ENCODE assay signal across 37 mouse cellular contexts in genomic region chr10:49801001-49801400, GRCm38 (mm10). TPM values are rescaled to one million over a fixed set of nuclear protein-coding genes. Genes with fewer than 3 reads are reported as not detected.
"Had no signal": no experiment of that assay in that cellular context is flagged by ENCODE, and none has a peak within 500 bp of the region (broad histone marks: within the 10 kb centered on the region; RNA-seq: fewer than 3 reads in every experiment).

No protein-coding gene starts in this region.

- H3K4me2 ChIP-seq: limb, embryonic 12.5 days; limb, embryonic 13.5 days; limb, embryonic 15.5 days; liver, embryonic 11.5 days; liver, embryonic 12.5 days; liver, embryonic 13.5 days; liver, embryonic 15.5 days; lung, embryonic 14.5 days; lung, embryonic 15.5 days; midbrain, embryonic 11.5 days; midbrain, embryonic 12.5 days; midbrain, embryonic 13.5 days; midbrain, embryonic 15.5 days; neural tube, embryonic 12.5 days had no signal

- H3K27ac ChIP-seq: limb, embryonic 10.5 days; limb, embryonic 12.5 days; limb, embryonic 13.5 days; limb, embryonic 15.5 days; liver, embryonic 12.5 days; liver, embryonic 13.5 days; liver, embryonic 14.5 days; liver, embryonic 15.5 days; lung, embryonic 15.5 days; macrophage; midbrain, embryonic 10.5 days; midbrain, embryonic 12.5 days; midbrain, embryonic 13.5 days; midbrain, embryonic 15.5 days; neural tube, embryonic 12.5 days had no signal

- ATAC-seq: liver, embryonic 12.5 days; liver, postnatal 0 days; lung, postnatal 0 days; midbrain, embryonic 13.5 days; midbrain, embryonic 15.5 days; midbrain, embryonic 16.5 days had no signal

- H3K9me3 ChIP-seq: limb, embryonic 10.5 days; limb, embryonic 12.5 days; limb, embryonic 13.5 days; limb, embryonic 15.5 days; liver, embryonic 12.5 days; liver, embryonic 13.5 days; liver, embryonic 15.5 days; lung, embryonic 15.5 days; megakaryocyte, embryonic 14.5 days; midbrain, embryonic 10.5 days; midbrain, embryonic 12.5 days; midbrain, embryonic 13.5 days; midbrain, embryonic 15.5 days; neural tube, embryonic 12.5 days had no signal

- H3K4me1 ChIP-seq: limb, embryonic 10.5 days; limb, embryonic 12.5 days; limb, embryonic 13.5 days; limb, embryonic 15.5 days; liver, embryonic 12.5 days; liver, embryonic 13.5 days; liver, embryonic 15.5 days; lung, embryonic 15.5 days; megakaryocyte, embryonic 14.5 days; midbrain, embryonic 10.5 days; midbrain, embryonic 12.5 days; midbrain, embryonic 13.5 days; midbrain, embryonic 15.5 days; neural tube, embryonic 12.5 days had no signal

- H3K36me3 ChIP-seq: limb, embryonic 10.5 days; limb, embryonic 12.5 days; limb, embryonic 13.5 days; limb, embryonic 15.5 days; liver, embryonic 12.5 days; liver, embryonic 13.5 days; liver, embryonic 15.5 days; lung, embryonic 15.5 days; midbrain, embryonic 10.5 days; midbrain, embryonic 12.5 days; midbrain, embryonic 13.5 days; midbrain, embryonic 15.5 days; neural tube, embryonic 12.5 days had no signal

- H3K27me3 ChIP-seq: limb, embryonic 12.5 days; limb, embryonic 13.5 days; limb, embryonic 15.5 days; liver, embryonic 12.5 days; liver, embryonic 13.5 days; liver, embryonic 15.5 days; lung, embryonic 15.5 days; megakaryocyte, embryonic 14.5 days; midbrain, embryonic 12.5 days; midbrain, embryonic 13.5 days; midbrain, embryonic 15.5 days; neural tube, embryonic 12.5 days had no signal

- DNase-seq: left cerebral cortex, postnatal 4 days; liver; liver, embryonic 13.5 days; liver, postnatal 0 days; lung, adult 18-20 months; lung, adult 2 months; lung, embryonic 14.5 days; lung, postnatal 10 days; lung, postnatal 14 days; lung, postnatal 36 days; lung, postnatal 4 days; midbrain, embryonic 14.5 days had no signal

- H3K9ac ChIP-seq: limb, embryonic 12.5 days; limb, embryonic 13.5 days; limb, embryonic 15.5 days; liver, embryonic 12.5 days; liver, embryonic 13.5 days; liver, embryonic 14.5 days; liver, embryonic 15.5 days; liver, postnatal 0 days; lung, embryonic 14.5 days; lung, embryonic 15.5 days; midbrain, embryonic 12.5 days; midbrain, embryonic 13.5 days; midbrain, embryonic 15.5 days; neural tube, embryonic 12.5 days had no signal

- H3K4me3 ChIP-seq: limb, embryonic 10.5 days; limb, embryonic 12.5 days; limb, embryonic 13.5 days; limb, embryonic 15.5 days; liver, embryonic 12.5 days; liver, embryonic 13.5 days; liver, embryonic 15.5 days; lung, embryonic 15.5 days; megakaryocyte, embryonic 14.5 days; midbrain, embryonic 10.5 days; midbrain, embryonic 12.5 days; midbrain, embryonic 13.5 days; midbrain, embryonic 15.5 days; myocyte; neural tube, embryonic 12.5 days had no signal

RNA-seq across cellular contexts. Expression of gene Grik2, which starts 12.4 kb away (rescaled TPM):
- total RNA-seq: liver, adult 2 months; megakaryocyte progenitor cell, adult 5-6 weeks; megakaryocyte, adult 5-6 weeks; megakaryocyte-erythroid progenitor cell, adult 5-6 weeks; monocyte, adult 5-6 weeks had no signal
- polyA plus RNA-seq: liver, adult 2 months; liver, postnatal 0 days; macrophage had no signal
